Mouse (Mus musculus): ENCODE data around the gene Cirbp. TPM values are rescaled to one million over a fixed set of nuclear protein-coding genes. Genes with fewer than 3 reads are reported as not detected.
A peak's percentile ranks its signal among the peaks of the same experiment; 100 is the strongest.

Gene Cirbp
- polyA plus RNA-seq, 3 experiments from 2014 or later = 84.2 to 255 (median 213) TPM

DNA sequence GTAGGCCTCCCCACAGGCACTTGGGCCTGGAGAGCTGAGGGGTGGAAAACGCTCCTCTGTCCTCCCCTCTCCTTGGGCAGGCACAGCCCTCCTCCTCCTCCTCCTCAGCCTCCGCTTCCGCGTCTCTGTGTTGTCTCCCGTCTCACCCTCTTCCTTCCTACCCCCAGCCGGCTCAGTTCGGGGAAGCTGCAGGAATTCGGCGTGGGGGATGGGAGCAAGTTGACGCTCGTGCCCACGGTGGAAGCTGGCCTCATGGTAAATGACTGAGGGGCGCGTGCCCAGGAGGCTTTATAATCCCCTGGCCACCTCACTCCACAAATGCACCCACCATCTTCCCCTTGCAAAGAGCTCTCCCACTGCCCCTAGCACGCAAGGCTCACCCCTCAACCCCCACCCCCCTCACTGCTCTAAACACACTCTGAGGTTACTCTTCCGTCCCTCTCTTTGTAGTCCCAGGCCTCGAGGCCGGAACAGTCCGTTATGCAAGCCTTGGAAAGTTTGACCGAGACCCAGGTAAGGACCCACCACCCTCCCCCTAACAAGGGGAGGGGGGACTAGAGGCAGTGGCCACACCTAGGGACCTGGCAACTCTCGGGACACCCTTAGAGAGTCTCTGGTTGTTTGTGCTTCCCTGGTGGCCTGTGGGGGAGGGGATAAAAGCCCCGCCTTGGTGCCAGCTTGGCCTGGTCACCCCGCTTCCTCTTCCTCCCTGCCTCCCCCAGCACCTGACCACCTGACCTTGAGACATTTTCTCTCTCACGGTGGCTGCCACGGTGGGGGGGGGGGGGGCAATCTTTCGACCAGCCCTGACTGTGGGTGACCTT lies 14.4 kb upstream of the Cirbp start:
- ATAC-seq = no peak

GRCm38 (mm10) chr10:80152071-80152872 lies 13.5 kb upstream of the Cirbp start:
- ATAC-seq = no peak

DNA sequence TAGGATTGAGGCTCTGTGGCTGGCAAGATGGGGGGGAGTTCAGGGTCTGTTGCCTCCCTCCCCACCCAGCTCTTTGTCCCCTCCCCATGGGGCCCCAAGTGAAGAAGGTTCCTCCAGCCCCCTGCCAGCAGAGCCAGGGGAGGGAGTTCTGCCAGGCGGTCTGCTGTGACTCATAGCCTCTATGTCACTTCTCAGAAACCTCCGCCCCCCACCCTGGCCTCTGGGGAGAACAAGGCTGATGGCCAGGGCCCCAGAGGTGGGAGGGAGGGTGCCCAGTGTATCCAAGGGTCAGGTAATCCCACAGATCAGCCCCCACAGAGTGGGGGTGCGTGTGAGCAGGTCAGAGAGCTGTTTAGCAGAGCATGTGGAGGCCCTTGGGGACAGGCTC lies 12.9 kb upstream of the Cirbp start:
- no peak for ATAC-seq

DNA sequence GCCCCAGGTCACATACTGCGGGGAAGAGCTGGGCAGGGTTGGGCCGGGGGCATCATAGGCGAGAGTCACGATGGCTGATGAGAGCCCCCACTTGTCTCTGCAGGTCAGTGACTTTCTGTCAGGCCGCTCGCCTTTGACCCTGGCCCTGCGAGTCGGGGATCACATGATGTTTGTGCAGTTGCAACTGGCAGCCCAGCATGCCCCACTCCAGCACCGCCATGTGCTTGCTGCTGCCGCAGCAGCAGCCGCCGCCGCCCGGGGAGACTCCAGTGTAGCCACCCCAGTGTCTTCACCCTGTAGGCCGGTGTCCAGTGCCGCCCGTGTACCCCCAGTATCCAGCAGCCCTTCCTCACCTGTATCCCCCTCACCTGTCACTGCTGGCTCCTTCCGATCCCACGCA lies 12.1 kb upstream of the Cirbp start:
- ATAC-seq = no peak

DNA sequence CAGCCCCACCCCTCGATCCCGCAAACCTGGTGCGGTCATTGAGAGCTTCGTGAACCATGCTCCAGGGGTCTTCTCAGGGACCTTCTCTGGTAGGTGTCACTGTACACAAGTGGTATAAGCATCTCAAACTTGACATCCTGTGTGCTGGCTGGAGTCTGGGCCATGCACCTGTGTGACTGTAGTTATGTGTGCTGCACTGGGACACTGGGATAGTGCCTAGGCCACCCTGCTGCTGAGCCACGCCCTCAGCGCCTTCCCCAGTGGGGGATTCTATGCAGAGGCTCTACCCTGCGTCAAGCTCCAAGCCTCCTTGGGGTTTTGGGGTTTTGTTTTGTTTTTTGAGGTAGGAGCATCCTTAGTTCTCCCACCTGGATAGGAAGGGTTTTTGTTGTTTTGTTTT lies 11.4 kb upstream of the Cirbp start:
- ATAC-seq = no peak

- ATAC-seq = no peak
Measured at GRCm38 (mm10) chr10:80155277-80155676, 10.5 kb upstream of the Cirbp start.

GRCm38 (mm10) chr10:80156002-80156751 lies 9.6 kb upstream of the Cirbp start:
- no peak for ATAC-seq

GRCm38 (mm10) chr10:80156752-80157053 lies 9.1 kb upstream of the Cirbp start:
- no peak for ATAC-seq

DNA sequence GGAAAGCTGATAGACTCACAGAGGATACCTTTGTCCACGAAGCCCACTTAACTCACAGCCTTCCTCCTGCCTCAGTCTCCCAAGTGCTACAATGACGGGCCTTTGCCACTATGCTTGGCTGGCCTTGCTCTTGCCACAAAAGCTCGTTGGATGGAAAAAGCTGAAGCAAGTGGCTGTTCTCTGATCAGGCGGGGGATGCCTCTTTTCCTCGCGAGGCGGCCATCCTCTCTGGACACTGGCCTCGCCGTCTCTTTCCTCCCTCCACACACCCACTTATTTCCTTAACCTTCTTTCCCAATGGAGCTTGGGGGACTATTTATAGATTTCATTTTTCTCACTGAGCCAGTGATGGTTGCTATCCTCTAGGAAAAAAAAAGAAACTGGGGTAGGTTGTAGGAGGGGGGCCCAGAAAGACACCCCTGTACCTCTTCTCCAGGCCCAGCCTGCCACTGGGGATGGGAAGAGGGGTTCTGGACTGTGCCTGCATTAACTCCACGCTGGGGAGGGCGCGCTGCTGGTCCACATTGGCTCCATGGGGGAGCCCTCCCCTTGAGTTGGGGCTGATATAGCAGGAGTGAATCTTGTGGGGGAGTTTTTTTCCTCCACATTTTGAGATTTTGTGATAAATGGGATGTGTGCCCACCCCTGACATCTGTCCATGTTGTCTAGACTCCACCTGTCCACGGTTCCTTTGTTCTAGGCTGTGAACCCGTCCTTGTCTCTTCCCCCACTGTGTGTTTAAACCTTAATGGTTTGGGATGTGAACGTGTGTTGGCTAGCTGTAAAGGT lies 8.4 kb upstream of the Cirbp start:
- ATAC-seq = no peak

GRCm38 (mm10) chr10:80158307-80158986 lies 7.3 kb upstream of the Cirbp start:
- peak; percentile 45 for ATAC-seq

DNA sequence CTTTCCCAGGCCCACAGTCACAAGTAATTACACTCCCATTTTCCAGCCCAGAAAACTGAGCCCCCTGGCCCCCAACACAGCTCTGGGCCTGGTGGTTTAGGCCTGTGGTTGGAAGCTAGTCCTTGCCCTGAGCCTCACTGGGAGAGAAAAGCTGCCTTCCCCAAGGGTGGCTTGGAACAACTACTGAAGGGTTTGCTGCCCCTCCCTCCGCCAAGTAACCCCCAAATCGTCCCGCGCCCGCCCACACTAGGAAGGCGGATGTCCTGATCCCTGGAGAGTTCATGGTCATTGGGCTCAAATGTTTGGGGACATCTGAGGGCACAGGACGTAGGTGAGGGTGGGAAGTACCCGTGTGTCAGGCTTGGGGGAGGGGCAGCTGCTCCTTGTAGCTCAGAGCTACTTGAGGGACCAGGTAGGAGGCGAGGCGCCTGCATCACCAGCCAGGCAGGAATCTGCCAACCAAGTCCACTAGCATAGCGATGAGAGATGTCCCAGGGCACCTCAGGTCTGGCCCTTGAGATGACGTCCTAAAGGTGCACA lies 6.7 kb upstream of the Cirbp start:
- no peak for ATAC-seq

- peak; percentile 89 for ATAC-seq
Measured at GRCm38 (mm10) chr10:80159561-80160454, 6.0 kb upstream of the Cirbp start.

- no peak for ATAC-seq
Measured at GRCm38 (mm10) chr10:80160455-80161371, 5.1 kb upstream of the Cirbp start.

DNA sequence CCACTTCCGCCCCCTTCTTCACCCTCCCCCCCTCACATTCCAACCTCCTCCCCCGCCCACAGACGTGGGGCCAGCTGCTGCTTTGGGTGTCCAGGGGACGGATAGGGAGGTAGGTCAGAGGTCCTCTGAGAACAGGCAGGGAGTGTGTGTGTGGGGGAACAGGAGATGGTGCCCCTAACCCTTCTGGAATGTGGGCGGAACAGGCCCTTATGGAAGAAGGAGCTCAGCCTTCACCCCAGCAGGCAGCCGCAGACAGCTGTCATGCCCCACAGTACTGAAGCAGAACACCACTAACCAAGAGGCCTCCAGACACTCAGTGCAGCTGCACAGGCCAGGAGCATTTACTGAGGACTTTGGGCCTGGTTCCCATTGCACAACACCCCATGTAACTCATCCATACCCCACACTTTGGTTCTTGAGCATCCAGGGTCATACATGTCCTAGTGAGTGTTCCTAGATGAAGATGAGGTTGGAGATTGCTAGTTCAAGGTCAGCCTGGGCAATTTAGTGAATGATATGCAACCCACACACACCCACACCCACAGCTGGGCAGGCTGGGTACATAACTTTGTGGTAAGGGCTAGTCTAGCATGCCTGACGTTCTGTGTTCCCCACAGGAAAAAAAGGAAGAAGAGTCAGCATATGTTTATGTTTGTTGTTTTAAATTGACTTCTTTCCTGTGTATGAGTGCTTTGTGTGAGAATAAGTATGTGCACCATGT lies 4.1 kb upstream of the Cirbp start:
- no peak for ATAC-seq

DNA sequence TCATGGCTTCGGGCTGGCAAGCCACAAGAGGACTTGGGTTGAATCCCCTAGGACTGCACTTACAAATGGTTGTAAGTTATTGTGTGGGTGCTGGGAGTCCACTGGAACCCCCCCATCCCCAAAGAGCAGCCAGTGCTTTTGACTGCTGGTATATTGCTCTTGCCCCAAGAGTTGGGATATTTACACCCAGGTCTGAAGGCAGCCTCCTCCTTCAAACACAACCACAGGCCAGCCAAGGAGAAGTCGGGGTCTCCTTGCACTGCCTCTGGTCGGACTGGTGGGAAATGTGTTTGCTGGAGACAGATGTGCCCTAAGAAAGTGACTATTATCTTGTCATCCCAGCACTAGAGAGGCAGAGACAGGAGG lies 3.6 kb upstream of the Cirbp start:
- no peak for ATAC-seq

- no peak for ATAC-seq
Measured at GRCm38 (mm10) chr10:80162716-80163299, 3.0 kb upstream of the Cirbp start.

- no peak for ATAC-seq
Measured at GRCm38 (mm10) chr10:80163721-80164120, 2.1 kb upstream of the Cirbp start.
